Mouse (Mus musculus) heart, adult 2 months (tissue): ENCODE data around the gene Abca17. TPM values are rescaled to one million over a fixed set of nuclear protein-coding genes. Genes with fewer than 3 reads are reported as not detected.

ENCODE experiments used
- DNase-seq, 2 experiments: peaks; one replicate each; pipeline ENCODE4 v3.0.0; 2021
- H3K27ac ChIP-seq: fragments of 200-600 bp; 2 replicates; pipeline ENCODE4 v1.8.1; 2022
- H3K27me3 ChIP-seq: fragments of 200-500 bp; 2 replicates; pipeline ENCODE4 v1.6.1; 2012; ENCODE audit warnings: mild to moderate bottlenecking, low read length, inconsistent platforms, mixed read lengths; ENCODE audit not compliant: control insufficient read depth, insufficient read depth
- H3K36me3 ChIP-seq: fragments of 200-500 bp; 2 replicates; pipeline ENCODE4 v1.6.1; 2012; ENCODE audit warnings: low read length, inconsistent platforms; ENCODE audit not compliant: control insufficient read depth, insufficient read depth
- H3K4me1 ChIP-seq: fragments of 200-500 bp; 2 replicates; pipeline ENCODE4 v1.6.1; 2011; ENCODE audit warnings: low read length; ENCODE audit not compliant: control insufficient read depth, insufficient read depth
- H3K4me3 ChIP-seq: fragments of 200-600 bp; 2 replicates; pipeline ENCODE4 v1.8.1; 2022
- H3K79me2 ChIP-seq: fragments of 200-500 bp; replicated peaks from 2 replicates; pipeline ENCODE4 v1.6.1; 2012; ENCODE audit warnings: mild to moderate bottlenecking, inconsistent platforms, low read length, moderate library complexity, mixed read lengths; ENCODE audit not compliant: control insufficient read depth, insufficient read depth
- H3K9ac ChIP-seq: fragments of 200-500 bp; 2 replicates; pipeline ENCODE4 v1.6.1; 2012; ENCODE audit warnings: low read depth, mild to moderate bottlenecking, control low read depth, inconsistent platforms, low read length, mixed read lengths
- CTCF ChIP-seq: fragments of 200-600 bp; IDR thresholded peaks from 2 replicates; pipeline ENCODE4 v1.8.1; 2022; ENCODE audit warnings: antibody characterized with exemption, mild to moderate bottlenecking, moderate library complexity
- EP300 ChIP-seq: fragments of 200-500 bp; IDR thresholded peaks from 2 replicates; pipeline ENCODE4 v1.6.1; 2011; ENCODE audit warnings: low read depth, low read length, control low read depth; ENCODE audit not compliant: insufficient read depth
- POLR2A ChIP-seq: fragments of 200-500 bp; IDR thresholded peaks from 2 replicates; pipeline ENCODE4 v1.6.1; 2011; ENCODE audit warnings: mild to moderate bottlenecking, low read depth, low read length, control low read depth; ENCODE audit not compliant: insufficient read depth
- WGBS: fragments of 180-500 bp; shearing (Covaris S2); methylation state at CpG from one replicate; pipeline ENCODE4 v1.1.7; 2018; 5-methylcytosine and 5-hydroxymethylcytosine counted together
- intact Hi-C: fragments of 180-260 bp; cut with DNase I; formaldehyde crosslinking; loops from one replicate; pipeline ENCODE4 v1.15.1; 2025
- long read RNA-seq: library from polyadenylated mRNA; stranded (forward); transcript quantifications from one replicate; pipeline ENCODE4 v2.0.0, GENCODE M21; 2021
- polyA plus RNA-seq: library from polyadenylated mRNA; depleted of rRNA; stranded (reverse); fragments of >200 nt; gene quantifications from 2 replicates; pipeline ENCODE4 v1.2.3, GENCODE M21; 2012; rRNA removed
- total RNA-seq, 2 experiments: library from RNA; stranded (reverse); gene quantifications; 2 replicates each; pipeline ENCODE4 v1.2.3; 2021

Abca17 gene
- total RNA-seq (not detected), polyA plus RNA-seq (not detected in 2 replicates)
- long read RNA-seq: 0 reads

DNA sequence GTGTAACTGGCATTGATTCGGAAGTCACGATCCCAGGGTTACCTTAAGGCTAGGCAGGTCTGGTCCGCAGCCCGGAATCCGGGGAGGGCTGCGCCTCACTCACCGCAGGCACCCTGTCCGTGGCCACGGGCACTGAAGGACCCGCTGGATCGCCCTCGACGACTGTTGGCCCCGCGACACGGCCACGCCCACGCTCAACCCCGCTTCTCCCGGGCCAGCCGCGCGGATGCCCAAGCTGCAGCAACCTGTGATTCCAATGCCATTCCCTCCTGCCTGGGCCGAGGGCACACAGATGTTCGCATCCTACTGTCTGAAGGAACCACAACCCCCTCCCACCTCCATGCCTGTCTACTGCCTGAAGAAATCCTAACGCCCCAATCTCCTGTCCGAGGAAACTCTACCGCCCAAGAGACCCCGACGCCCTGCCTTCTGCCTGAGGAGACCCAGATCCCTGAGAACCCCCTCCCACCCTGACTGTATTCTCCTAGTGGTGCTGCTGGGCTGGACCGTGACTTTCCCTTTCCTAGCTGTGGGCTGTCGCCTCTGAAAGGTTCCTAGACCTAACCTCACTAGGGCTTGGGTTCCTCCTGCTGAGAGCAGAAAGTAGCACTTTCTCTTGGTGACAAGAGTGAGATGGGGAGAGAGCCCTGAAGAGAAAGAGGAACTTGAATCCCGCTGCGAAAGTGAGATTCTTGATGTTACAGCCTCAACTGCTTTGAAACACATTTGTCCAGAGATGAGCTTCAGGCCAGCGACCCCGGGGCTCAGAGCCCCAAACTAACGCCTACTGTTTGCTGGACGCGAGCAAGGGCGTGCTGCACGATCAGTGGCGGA is at the start of gene Abca17:
Gene Abca17, minus strand, starts transcription at position 143 of the 834 bp plus-strand sequence.
- intact Hi-C loops: loop anchor here (2.0 kb wide), 1 partner anchor 178 kb away; no protein-coding TSS in a partner anchor
- Histone ChIP-seq H3K4me1 (peaks cover 7% of the 10 kb centered on the region), H3K36me3 (no peaks in the 10 kb centered on the region), H3K4me3 (peak within 1 kb of the TSS; percentile 91), H3K27ac (peak within 1 kb of the TSS; percentile 89), H3K27me3 (no peaks in the 10 kb centered on the region), H3K79me2 (0 out of 2 replicates have a peak, but pooled peaks cover 1% of the 10 kb centered on the region), H3K9ac (peak within 1 kb of the TSS; percentile 86)
- 3% methylated on average over 42 of the region's 42 CpGs for WGBS
- TF ChIP-seq POLR2A (no peak), CTCF (no peak), EP300 (no peak)
- DNase-seq: peak; percentile 27 to 40

DNA sequence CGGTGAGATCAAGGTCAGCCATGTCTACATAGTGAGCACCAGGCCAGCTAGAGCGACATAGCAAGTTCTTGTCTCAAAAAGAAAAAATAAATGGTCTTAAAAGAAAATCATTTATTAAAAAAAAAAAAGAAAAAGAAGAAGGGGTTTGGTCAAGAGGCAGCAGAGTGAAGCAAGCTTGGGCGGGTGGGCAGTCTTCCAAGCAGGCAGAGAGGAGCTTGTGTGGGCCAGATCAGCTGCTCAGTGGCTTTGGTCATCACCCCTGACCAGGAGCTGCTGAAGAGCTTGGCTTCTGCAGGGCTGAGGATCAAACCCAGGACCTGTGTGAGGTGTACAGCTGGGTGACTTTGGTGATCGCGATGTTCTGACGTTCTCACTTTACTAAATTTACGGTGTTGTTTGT is 43.6 kb upstream of the Abca17 start:
- Histone ChIP-seq H3K27me3 (no peaks in the 10 kb centered on the region), H3K9ac (no peak overlapping the region), H3K27ac (no peak overlapping the region), H3K4me1 (no peaks in the 10 kb centered on the region), H3K79me2 (no peaks in the 10 kb centered on the region), H3K4me3 (no peak overlapping the region), H3K36me3 (no peaks in the 10 kb centered on the region)
- intact Hi-C loops: no loop called here
- TF ChIP-seq EP300 (no peak), CTCF (no peak), POLR2A (no peak)
- 91% methylated on average over 7 of the region's 7 CpGs for WGBS
- no peak for DNase-seq

DNA sequence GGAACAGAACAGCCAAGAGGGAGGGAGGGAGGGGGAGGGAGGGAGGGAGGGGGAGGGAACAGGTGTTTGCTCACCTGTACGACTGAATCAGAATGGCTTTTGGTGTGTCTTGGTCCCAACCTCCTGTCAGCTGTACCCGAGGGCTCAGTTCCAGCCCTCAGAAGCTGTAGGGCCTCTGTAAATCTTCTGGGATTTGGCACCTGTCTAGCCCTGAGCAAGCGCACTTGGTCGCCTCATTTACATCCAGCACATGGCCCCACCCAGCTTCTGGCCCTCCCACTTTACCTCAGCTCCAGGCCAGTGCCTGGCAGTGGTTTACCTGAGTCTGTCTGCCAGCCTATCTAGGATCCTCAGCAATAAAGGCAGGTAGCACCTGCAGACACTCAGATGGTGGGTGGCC is 42.7 kb upstream of the Abca17 start:
- WGBS: 65% methylated on average over 4 of the region's 4 CpGs
- TF ChIP-seq CTCF (no peak), POLR2A (no peak), EP300 (no peak)
- Histone ChIP-seq H3K4me3 (no peak overlapping the region), H3K79me2 (no peaks in the 10 kb centered on the region), H3K9ac (no peak overlapping the region), H3K36me3 (no peaks in the 10 kb centered on the region), H3K4me1 (no peaks in the 10 kb centered on the region), H3K27ac (no peak overlapping the region), H3K27me3 (no peaks in the 10 kb centered on the region)
- no peak for DNase-seq
- intact Hi-C loops: no loop called here

DNA sequence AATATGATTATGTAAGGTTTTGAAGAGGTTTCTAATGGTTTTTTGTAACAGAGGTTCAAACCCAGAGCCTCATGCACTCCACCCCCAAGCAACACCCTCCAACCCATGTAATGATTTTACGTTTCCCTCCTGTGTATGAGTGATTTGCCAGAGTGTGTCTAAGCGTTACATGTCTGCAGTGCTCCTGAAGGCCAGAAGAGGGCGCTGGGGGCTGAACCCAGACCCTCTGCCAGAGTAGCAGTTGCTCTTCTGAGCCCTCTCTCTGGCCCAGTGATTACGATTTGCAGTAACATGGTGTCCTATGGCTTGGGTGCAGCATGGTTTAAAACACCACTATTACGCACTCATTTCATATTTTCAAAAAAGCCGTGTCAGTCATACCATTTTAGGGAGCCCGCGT is 40.3 kb upstream of the Abca17 start:
- intact Hi-C loops: loop anchor here (2.0 kb wide), 1 partner anchor 218 kb away; no protein-coding TSS in a partner anchor
- WGBS: 72% methylated on average over 8 of the region's 8 CpGs
- Histone ChIP-seq H3K4me1 (no peaks in the 10 kb centered on the region), H3K4me3 (no peak overlapping the region), H3K9ac (no peak overlapping the region), H3K79me2 (no peaks in the 10 kb centered on the region), H3K27me3 (no peaks in the 10 kb centered on the region), H3K36me3 (no peaks in the 10 kb centered on the region), H3K27ac (no peak overlapping the region)
- TF ChIP-seq CTCF (peak; percentile 61), POLR2A (no peak)
- DNase-seq: no peak

DNA sequence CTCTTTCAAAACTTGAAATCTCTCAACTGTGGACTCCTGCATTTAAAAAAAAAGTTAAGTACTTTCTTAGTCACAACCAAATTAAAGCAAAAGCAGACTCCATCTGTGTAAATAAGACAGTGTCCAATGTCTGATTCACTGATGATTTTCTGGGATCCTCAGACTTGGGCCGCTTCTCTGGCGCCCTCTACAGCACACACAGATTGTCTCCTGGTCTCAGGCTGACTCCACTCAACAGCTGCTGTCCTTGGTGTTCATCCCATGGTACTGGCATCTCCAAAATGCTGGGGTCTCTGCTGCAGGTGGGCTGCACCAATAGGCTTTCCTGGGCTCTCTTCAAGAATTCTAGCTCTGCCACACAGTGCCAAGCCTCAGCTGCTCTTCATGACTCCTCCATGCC is 39.0 kb upstream of the Abca17 start:
- H3K4me3 ChIP-seq: no peak overlapping the region
- no peak overlapping the region for H3K9ac ChIP-seq
- no peaks in the 10 kb centered on the region for H3K79me2 ChIP-seq
- TF ChIP-seq POLR2A: no peak
- no peak for TF ChIP-seq EP300
- peak; percentile 86 for TF ChIP-seq CTCF
- no peaks in the 10 kb centered on the region for H3K4me1 ChIP-seq
- no peak overlapping the region for H3K27ac ChIP-seq
- intact Hi-C loops: loop anchor here (1.0 to 2.0 kb wide), 2 partner anchors 217 to 238 kb away; no protein-coding TSS in a partner anchor
- 11% methylated on average over 2 of the region's 2 CpGs for WGBS
- no peaks in the 10 kb centered on the region for H3K36me3 ChIP-seq
- DNase-seq: peak; percentile 30 to 48
- no peaks in the 10 kb centered on the region for H3K27me3 ChIP-seq

DNA sequence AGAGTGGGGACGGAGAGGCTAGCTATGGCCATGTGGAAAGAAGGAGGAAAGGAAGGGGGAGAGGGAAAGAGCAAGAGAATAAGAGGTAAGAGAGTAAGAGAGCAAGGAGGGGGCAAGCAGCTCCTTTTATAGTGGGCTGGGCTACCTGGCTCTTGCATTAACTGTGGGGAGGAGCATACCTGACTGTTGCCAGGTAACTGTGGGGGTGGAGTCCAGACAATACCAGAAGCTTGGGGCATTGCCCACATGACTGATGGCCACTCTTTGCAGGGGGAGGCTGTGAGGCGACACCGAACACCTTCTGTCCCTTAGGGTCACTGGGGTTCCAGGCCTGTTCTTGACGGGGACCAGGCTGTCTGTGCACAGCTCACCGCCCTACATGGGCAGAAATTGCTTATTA is 37.8 kb upstream of the Abca17 start:
- intact Hi-C loops: no loop called here
- 93% methylated on average over 5 of the region's 5 CpGs for WGBS

More for the DNA sequence above, 37.8 kb upstream of the Abca17 start:
- Histone ChIP-seq H3K36me3 (no peaks in the 10 kb centered on the region), H3K79me2 (no peaks in the 10 kb centered on the region), H3K9ac (no peak overlapping the region), H3K27ac (no peak overlapping the region), H3K27me3 (no peaks in the 10 kb centered on the region), H3K4me3 (no peak overlapping the region), H3K4me1 (no peaks in the 10 kb centered on the region)
- no peak for TF ChIP-seq POLR2A
- no peak for TF ChIP-seq CTCF
- no peak for TF ChIP-seq EP300
- no peak for DNase-seq
